24 mouse cellular contexts compared by ENCODE assay signal in genomic region chr1:123924905-123925304, GRCm38 (mm10).
DNase-seq lines count a peak whose midpoint lies in the region; ATAC-seq and TF ChIP-seq lines count a peak whose summit lies in the region.
"Had no signal": no experiment of that assay in that cellular context is flagged by ENCODE, and none has a peak within 500 bp of the region (broad histone marks: within the 10 kb centered on the region; RNA-seq: fewer than 3 reads in every experiment).

No protein-coding gene starts in this region.

- H3K79me2 ChIP-seq in CH12.LX (replicated peaks; ENCODE audit: control insufficient read depth, extremely low read depth, insufficient read depth, poor library complexity, severe bottlenecking) (no peaks in the 10 kb centered on the region), MEL (ENCODE audit: control insufficient read depth, insufficient read depth, low read length, poor library complexity) (no peaks in the 10 kb centered on the region)

- H3K4me2 ChIP-seq in CH12.LX (ENCODE audit: insufficient read depth, low read depth, poor library complexity, severe bottlenecking), result no peak overlapping the region

- no peak for TF ChIP-seq RAD21 in CH12.LX (IDR thresholded peaks at IDR 0.05; ENCODE audit: low read depth, low read length)
- TF ChIP-seq RAD21 in MEL (IDR thresholded peaks at IDR 0.05; ENCODE audit: low read depth, low read length), result no peak

- TF ChIP-seq CTCF in CH12.LX (conservative IDR thresholded peaks at IDR 0.05 in 1 of 2, IDR thresholded peaks at IDR 0.05 in 1 of 2; ENCODE audit: low read depth in 2 of 2, low read length in 2 of 2) (no peak), MEL (IDR thresholded peaks at IDR 0.05 in 2 of 3, conservative IDR thresholded peaks at IDR 0.05 in 1 of 3; ENCODE audit: control insufficient read depth in 1 of 3, insufficient read depth in 1 of 3, low read depth in 2 of 3, low read length in 3 of 3, poor library complexity in 1 of 3, severe bottlenecking in 1 of 3) (no peak)

- H3K27me3 ChIP-seq in CH12.LX (replicated peaks) (no peaks in the 10 kb centered on the region), MEL (ENCODE audit: control insufficient read depth in 1 of 2, insufficient read depth in 2 of 2, low read length in 2 of 2) (no peaks in the 10 kb centered on the region)
- H3K27me3 ChIP-seq: Patski had no signal

- H3K36me3 ChIP-seq in CH12.LX (replicated peaks in 1 of 2; ENCODE audit: control insufficient read depth in 1 of 2, insufficient read depth in 1 of 2, low read length in 1 of 2), result no peaks in the 10 kb centered on the region
- no peaks in the 10 kb centered on the region for H3K36me3 ChIP-seq in ES-E14 (ENCODE audit: control insufficient read depth, insufficient read depth, low read length, poor library complexity, severe bottlenecking)
- H3K36me3 ChIP-seq in MEL (ENCODE audit: control insufficient read depth in 1 of 2, insufficient read depth in 2 of 2, low read length in 2 of 2), result no peaks in the 10 kb centered on the region
- H3K36me3 ChIP-seq: G1E had no signal

- no peak for ATAC-seq in megakaryocyte, adult 5-6 weeks (ENCODE audit: poor library complexity, severe bottlenecking)
- ATAC-seq: activated CD4-positive, CD25-positive, alpha-beta regulatory T cell, adult 4 months; CD4-positive, CD25-positive, alpha-beta regulatory T cell, adult 4 months; Patski had no signal

- in situ Hi-C loops in CH12.LX (cut with MboI; ENCODE audit: low pct_ligation_motif_present, low pct_unique_long_range_greater_than_20kb, low sequenced_read_pairs), result no loop called here
- in situ Hi-C loops in ES-E14 (cut with MboI; ENCODE audit: low sequenced_read_pairs in 2 of 2, unreplicated experiment in 2 of 2), result no loop called here

- DNase-seq in CH12.LX (ENCODE audit: extremely low read depth), result no peak
- DNase-seq in ES-E14 (ENCODE audit: low read depth, low spot score), result no peak
- DNase-seq in MEL (ENCODE audit: low read depth, low spot score), result no peak
- no peak for DNase-seq in layer of hippocampus, postnatal 36 days
- DNase-seq in adrenal gland, adult (ENCODE audit: inconsistent age in 2 of 2, low spot score in 1 of 2), result no peak
- DNase-seq: adrenal gland, adult 2 months; adrenal gland, adult 8-10 months; adrenal gland, postnatal 10 days; adrenal gland, postnatal 14 days; adrenal gland, postnatal 25 days; adrenal gland, postnatal 36 days; B cell, adult 2 months; cerebellum, adult 11 months; cerebellum, adult 11-12 months; cerebellum, adult 18-20 months; cerebellum, adult 2 months; cerebellum, adult 8-10 months; cerebellum, adult 9-10 months; cerebellum, adult 9-11 months had no signal

- H3K4me3 ChIP-seq in CH12.LX (replicated peaks in 1 of 3; ENCODE audit: low read depth in 2 of 3, low read length in 2 of 3, poor library complexity in 1 of 3), result no peak overlapping the region
- no peak overlapping the region for H3K4me3 ChIP-seq in ES-E14 (ENCODE audit: insufficient read depth in 1 of 2, low read depth in 1 of 2, low read length in 2 of 2, poor library complexity in 1 of 2, severe bottlenecking in 1 of 2)
- H3K4me3 ChIP-seq in MEL (ENCODE audit: control insufficient read depth in 1 of 2, insufficient read depth in 1 of 2, low read depth in 2 of 2, low read length in 2 of 2), result no peak overlapping the region

- TF ChIP-seq POLR2A in CH12.LX (IDR thresholded peaks at IDR 0.05; ENCODE audit: low read depth, low read length) (no peak), MEL (IDR thresholded peaks at IDR 0.05; ENCODE audit: control insufficient read depth in 1 of 2, insufficient read depth in 1 of 2, low read depth in 1 of 2, low read length in 2 of 2, poor library complexity in 1 of 2) (no peak)

- dilution Hi-C loops in CH12.LX (cut with MboI; ENCODE audit: extremely low pct_ligation_motif_present, extremely low pct_unique_long_range_greater_than_20kb, low sequenced_read_pairs), result no loop called here

- no peak for TF ChIP-seq EP300 in CH12.LX (IDR thresholded peaks at IDR 0.05; ENCODE audit: low read length)
- TF ChIP-seq EP300 in MEL (IDR thresholded peaks at IDR 0.05; ENCODE audit: low read depth in 1 of 2, low read length in 2 of 2), result no peak

- H3K9me3 ChIP-seq in CH12.LX (replicated peaks; ENCODE audit: low read length), result peaks cover 45% of the 10 kb centered on the region
- H3K9me3 ChIP-seq in ES-E14 (ENCODE audit: control insufficient read depth, insufficient read depth, low read depth, low read length), result no peaks in the 10 kb centered on the region
- H3K9me3 ChIP-seq in MEL (replicated peaks; ENCODE audit: insufficient read depth, low read length), result no peaks in the 10 kb centered on the region

- no peak overlapping the region for H3K9ac ChIP-seq in CH12.LX (ENCODE audit: insufficient read depth, low read depth)
- H3K9ac ChIP-seq in ES-E14 (ENCODE audit: insufficient read depth, low read depth, low read length, poor library complexity, severe bottlenecking), result no peak overlapping the region
- no peak overlapping the region for H3K9ac ChIP-seq in MEL (ENCODE audit: control insufficient read depth, low read depth, low read length, poor library complexity, severe bottlenecking)

- H3K4me1 ChIP-seq in CH12.LX (ENCODE audit: control insufficient read depth in 1 of 2, insufficient read depth in 2 of 2) (no peaks in the 10 kb centered on the region), ES-E14 (ENCODE audit: control insufficient read depth in 2 of 2, insufficient read depth in 2 of 2, low read length in 2 of 2, poor library complexity in 1 of 2) (no peaks in the 10 kb centered on the region), MEL (ENCODE audit: control insufficient read depth in 1 of 2, insufficient read depth in 2 of 2, low read length in 2 of 2) (no peaks in the 10 kb centered on the region)

- no peak overlapping the region for H3K27ac ChIP-seq in CH12.LX (ENCODE audit: insufficient read depth, low read depth)
- H3K27ac ChIP-seq in ES-E14 (ENCODE audit: insufficient read depth, low read depth, low read length, poor library complexity, severe bottlenecking), result no peak overlapping the region
- no peak overlapping the region for H3K27ac ChIP-seq in MEL (ENCODE audit: control insufficient read depth, low read depth, low read length)

TF ChIP-seq in CH12.LX, 34 proteins besides CTCF, POLR2A, EP300 and RAD21:
- TF ChIP-seq MAZ (IDR thresholded peaks at IDR 0.05; ENCODE audit: low read depth, low read length), result no peak
- peak; percentile 79 for TF ChIP-seq MAFK (IDR thresholded peaks at IDR 0.05; ENCODE audit: insufficient replicate concordance, low read length)
- TF ChIP-seq MAX (IDR thresholded peaks at IDR 0.05; ENCODE audit: low read length), result no peak

TF ChIP-seq in ES-E14, 5 proteins besides CTCF, POLR2A, EP300 and RAD21:
- TF ChIP-seq CHD2 (IDR thresholded peaks at IDR 0.05; ENCODE audit: low read depth, low read length) (no peak), MAFK (IDR thresholded peaks at IDR 0.05; ENCODE audit: insufficient read depth, low read depth, low read length) (peak; percentile 89)

TF ChIP-seq in MEL, 35 proteins besides CTCF, POLR2A, EP300 and RAD21:
- no peak for TF ChIP-seq RCOR1 (IDR thresholded peaks at IDR 0.05; ENCODE audit: low read depth, low read length)
- no peak for TF ChIP-seq BHLHE40 (IDR thresholded peaks at IDR 0.05; ENCODE audit: borderline replicate concordance, low read depth, low read length)
- TF ChIP-seq MAFK (IDR thresholded peaks at IDR 0.05; ENCODE audit: borderline replicate concordance, low read depth, low read length), result peak; percentile 50; the same call in 1 of the 2 replicates
- no peak for TF ChIP-seq SMC3 (IDR thresholded peaks at IDR 0.05; ENCODE audit: low read depth, low read length)

Comparison
In these comparisons a context has a peak if more than half of its experiments do, and no peak if none do; other contexts are left out.
1. Of the 35 proteins assayed by ChIP-seq in both MEL and CH12.LX: peak only in MEL: none; only in CH12.LX: none; in both: MAFK; in neither: 34.